Mouse (Mus musculus) forebrain, embryonic 16.5 days (tissue): Measurements from ENCODE around the gene Dnajc7. TPM values are rescaled to one million over a fixed set of nuclear protein-coding genes. Genes with fewer than 3 reads are reported as not detected.

Source experiments
- ATAC-seq: fragments of 200-750 bp; cut with Nextera tagmentation; 2 replicates; pipeline ENCODE4 v1.8.0; 2017; ENCODE audit warnings: mild to moderate bottlenecking, moderate library complexity
- H3K27ac ChIP-seq: fragments of 300-500 bp; sonication (generic); 2 replicates; pipeline ENCODE4 v1.5.1; 2014; ENCODE audit warnings: low read length, control low read depth
- H3K27me3 ChIP-seq: fragments of 300-500 bp; sonication (generic); replicated peaks from 2 replicates; pipeline ENCODE4 v1.6.1; 2014; ENCODE audit warnings: low read length; ENCODE audit not compliant: control insufficient read depth, insufficient read depth
- H3K36me3 ChIP-seq: fragments of 300-500 bp; sonication (generic); 2 replicates; pipeline ENCODE4 v1.6.1; 2014; ENCODE audit not compliant: control insufficient read depth, insufficient read depth
- H3K4me1 ChIP-seq: fragments of 300-500 bp; sonication (generic); replicated peaks from 2 replicates; pipeline ENCODE4 v1.6.1; 2014; ENCODE audit warnings: low read length; ENCODE audit not compliant: control insufficient read depth, insufficient read depth
- H3K4me2 ChIP-seq: fragments of 300-500 bp; sonication (generic); 2 replicates; pipeline ENCODE4 v1.6.1; 2014; ENCODE audit warnings: mild to moderate bottlenecking, low read length, control low read depth
- H3K4me3 ChIP-seq: fragments of 300-500 bp; sonication (generic); replicated peaks from 2 replicates; pipeline ENCODE4 v1.5.1; 2014; ENCODE audit warnings: mild to moderate bottlenecking, low read length, control low read depth
- H3K9ac ChIP-seq: fragments of 300-500 bp; sonication (generic); replicated peaks from 2 replicates; pipeline ENCODE4 v1.6.1; 2014; ENCODE audit warnings: low read depth, low read length, control low read depth
- H3K9me3 ChIP-seq: fragments of 300-500 bp; sonication (generic); 2 replicates; pipeline ENCODE4 v1.6.1; 2016; ENCODE audit warnings: low read length; ENCODE audit not compliant: control insufficient read depth
- WGBS: fragments of 180-500 bp; shearing (Covaris S2); extraction: QIAGEN DNeasy Blood & Tissue Kit; methylation state at CpG from one replicate; pipeline ENCODE4 v1.1.7; 2014; 5-methylcytosine and 5-hydroxymethylcytosine counted together
- polyA plus RNA-seq: library from polyadenylated mRNA; unstranded; fragments of >200 nt; fragmentation: Nextera tagmentation; extraction: Ambion mirVana; gene quantifications from 2 replicates; pipeline ENCODE4 v1.2.1, GENCODE M21; 2015

Gene Dnajc7
- polyA plus RNA-seq, 1 experiment from 2014 or later, result 326 TPM

- no peaks in the 10 kb centered on the region for H3K9me3 ChIP-seq
- 85% methylated on average over 6 of the region's 6 CpGs for WGBS
- no peak overlapping the region for H3K9ac ChIP-seq
- H3K27me3 ChIP-seq, result no peaks in the 10 kb centered on the region
- H3K4me1 ChIP-seq, result peaks cover 7% of the 10 kb centered on the region
- no peak overlapping the region for H3K4me3 ChIP-seq
- no peaks in the 10 kb centered on the region for H3K36me3 ChIP-seq
- H3K27ac ChIP-seq, result no peak overlapping the region
- no peak overlapping the region for H3K4me2 ChIP-seq
- ATAC-seq, result no peak
Measured at GRCm38 (mm10) chr11:100550101-100550500, 69.9 kb downstream of the Dnajc7 start.

GRCm38 (mm10) chr11:100549466-100549865 is 70.5 kb downstream of the Dnajc7 start:
- no peak for ATAC-seq
- WGBS, result 82% methylated on average over 8 of the region's 8 CpGs
- H3K9ac ChIP-seq, result no peak overlapping the region

GRCm38 (mm10) chr11:100548141-100548540 is 71.8 kb downstream of the Dnajc7 start:
- H3K36me3 ChIP-seq, result no peaks in the 10 kb centered on the region
- no peak overlapping the region for H3K4me3 ChIP-seq
- 80% methylated on average over 6 of the region's 6 CpGs for WGBS
- H3K9ac ChIP-seq, result no peak overlapping the region
- no peak for ATAC-seq
- H3K4me2 ChIP-seq, result no peak overlapping the region
- H3K27ac ChIP-seq, result no peak overlapping the region
- no peaks in the 10 kb centered on the region for H3K27me3 ChIP-seq
- H3K9me3 ChIP-seq, result no peaks in the 10 kb centered on the region
- peaks cover 10% of the 10 kb centered on the region for H3K4me1 ChIP-seq

More at GRCm38 (mm10) chr11:100549466-100549865, 70.5 kb downstream of the Dnajc7 start:
- no peaks in the 10 kb centered on the region for H3K9me3 ChIP-seq
- peaks cover 10% of the 10 kb centered on the region for H3K4me1 ChIP-seq
- no peak overlapping the region for H3K4me3 ChIP-seq
- no peaks in the 10 kb centered on the region for H3K36me3 ChIP-seq
- no peak overlapping the region for H3K27ac ChIP-seq
- H3K27me3 ChIP-seq, result no peaks in the 10 kb centered on the region
- no peak overlapping the region for H3K4me2 ChIP-seq

GRCm38 (mm10) chr11:100546955-100547354 is 73.0 kb downstream of the Dnajc7 start:
- H3K36me3 ChIP-seq, result no peaks in the 10 kb centered on the region
- no peaks in the 10 kb centered on the region for H3K9me3 ChIP-seq
- no peak for ATAC-seq
- WGBS, result 85% methylated on average over 6 of the region's 6 CpGs
- H3K4me1 ChIP-seq, result peaks cover 10% of the 10 kb centered on the region
- H3K27ac ChIP-seq, result no peak overlapping the region
- H3K4me3 ChIP-seq, result no peak overlapping the region
- H3K9ac ChIP-seq, result no peak overlapping the region
- no peak overlapping the region for H3K4me2 ChIP-seq
- H3K27me3 ChIP-seq, result no peaks in the 10 kb centered on the region

GRCm38 (mm10) chr11:100545746-100546085 is 74.3 kb downstream of the Dnajc7 start:
- H3K9me3 ChIP-seq, result no peaks in the 10 kb centered on the region
- WGBS, result 22% methylated on average over 7 of the region's 7 CpGs
- peak; percentile 12; the same call in 1 of the 2 replicates for ATAC-seq
- no peaks in the 10 kb centered on the region for H3K36me3 ChIP-seq
- peak overlapping the region; percentile 51 for H3K4me3 ChIP-seq
- H3K27ac ChIP-seq, result no peak overlapping the region
- H3K9ac ChIP-seq, result peak overlapping the region; percentile 61
- peaks cover 10% of the 10 kb centered on the region for H3K4me1 ChIP-seq
- H3K4me2 ChIP-seq, result peak overlapping the region; percentile 84
- no peaks in the 10 kb centered on the region for H3K27me3 ChIP-seq

GRCm38 (mm10) chr11:100544832-100545745 is 74.9 kb downstream of the Dnajc7 start, which contains the start of gene Ttc25:
TSS of gene Ttc25 (plus strand) at chr11:100545607.
- Histone ChIP-seq H3K4me1 (peaks cover 10% of the 10 kb centered on the region), H3K9ac (peak within 1 kb of the TSS; percentile 61), H3K36me3 (no peaks in the 10 kb centered on the region), H3K9me3 (no peaks in the 10 kb centered on the region), H3K27me3 (no peaks in the 10 kb centered on the region), H3K4me2 (peak within 1 kb of the TSS; percentile 84), H3K4me3 (peak within 1 kb of the TSS; percentile 51), H3K27ac (peak within 1 kb of the TSS; percentile 62)
- 3% methylated on average over 28 of the region's 28 CpGs for WGBS
- peak; percentile 99 for ATAC-seq

- WGBS, result 76% methylated on average over 2 of the region's 2 CpGs
Measured at GRCm38 (mm10) chr11:100541577-100541976, 78.4 kb downstream of the Dnajc7 start.

GRCm38 (mm10) chr11:100540966-100541365 is 79.0 kb downstream of the Dnajc7 start:
- ATAC-seq, result no peak
- WGBS, result 65% methylated on average over 6 of the region's 6 CpGs
- H3K27me3 ChIP-seq, result no peaks in the 10 kb centered on the region

More at GRCm38 (mm10) chr11:100541577-100541976, 78.4 kb downstream of the Dnajc7 start:
- Histone ChIP-seq H3K9me3 (no peaks in the 10 kb centered on the region), H3K4me2 (no peak overlapping the region), H3K27ac (no peak overlapping the region), H3K4me1 (peaks cover 10% of the 10 kb centered on the region), H3K4me3 (no peak overlapping the region), H3K9ac (no peak overlapping the region), H3K27me3 (no peaks in the 10 kb centered on the region), H3K36me3 (no peaks in the 10 kb centered on the region)
- ATAC-seq, result no peak

GRCm38 (mm10) chr11:100536466-100536865 is 83.5 kb downstream of the Dnajc7 start:
- Histone ChIP-seq H3K27ac (no peak overlapping the region), H3K9me3 (no peaks in the 10 kb centered on the region; the same call in 1 of the 2 replicates), H3K4me2 (no peak overlapping the region), H3K27me3 (no peaks in the 10 kb centered on the region), H3K4me3 (no peak overlapping the region), H3K9ac (no peak overlapping the region), H3K4me1 (no peaks in the 10 kb centered on the region), H3K36me3 (no peaks in the 10 kb centered on the region)
- ATAC-seq, result no peak

More at GRCm38 (mm10) chr11:100540966-100541365, 79.0 kb downstream of the Dnajc7 start:
- Histone ChIP-seq H3K4me2 (no peak overlapping the region), H3K9ac (no peak overlapping the region), H3K4me3 (no peak overlapping the region), H3K27ac (no peak overlapping the region), H3K36me3 (no peaks in the 10 kb centered on the region), H3K9me3 (no peaks in the 10 kb centered on the region), H3K4me1 (peaks cover 8% of the 10 kb centered on the region)
